Mouse (Mus musculus) CH12.LX (cell line): Measurements from ENCODE around the gene Stmnd1. TPM values are rescaled to one million over a fixed set of nuclear protein-coding genes. Genes with fewer than 3 reads are reported as not detected.
A peak's percentile ranks its signal among the peaks of the same experiment; 100 is the strongest.

ENCODE experiments used
- DNase-seq: peaks from one replicate; pipeline ENCODE4 v3.0.0-alpha.2; 2013; ENCODE audit errors: extremely low read depth
- H3K27ac ChIP-seq: 2 replicates; pipeline ENCODE4 v1.5.1; 2012; ENCODE audit warnings: low read depth, mild to moderate bottlenecking, control low read depth, moderate library complexity; ENCODE audit not compliant: insufficient read depth
- H3K27me3 ChIP-seq: replicated peaks from 2 replicates; pipeline ENCODE3; 2012; ENCODE audit warnings: inconsistent platforms
- H3K36me3 ChIP-seq, 2 experiments: replicated peaks in 1 of 2; 2 replicates each; pipeline versions ENCODE3 to v1.6.1; 2012; ENCODE audit warnings: inconsistent platforms in 1 of 2, low read length in 1 of 2, mild to moderate bottlenecking in 1 of 2, mixed read lengths in 1 of 2, moderate library complexity in 1 of 2; ENCODE audit not compliant: control insufficient read depth in 1 of 2, insufficient read depth in 1 of 2
- H3K4me1 ChIP-seq, 2 experiments: 2 replicates each; pipeline ENCODE4 v1.6.1; 2012; ENCODE audit warnings: inconsistent platforms in 1 of 2, moderate library complexity in 1 of 2; ENCODE audit not compliant: insufficient read depth in 2 of 2, control insufficient read depth in 1 of 2
- H3K4me2 ChIP-seq: 2 replicates; pipeline ENCODE4 v1.6.1; 2012; ENCODE audit warnings: low read depth, mild to moderate bottlenecking, control low read depth; ENCODE audit not compliant: poor library complexity, insufficient read depth, severe bottlenecking
- H3K4me3 ChIP-seq, 3 experiments: fragments of 150-350 bp in 1 of 3; sonication (generic) in 1 of 3; replicated peaks in 1 of 3; 2 replicates each; pipeline versions ENCODE3 to v1.5.1; 2011 to 2012; ENCODE audit warnings: low read depth in 2 of 3, low read length in 2 of 3, mild to moderate bottlenecking in 2 of 3, moderate library complexity in 2 of 3, control low read depth in 1 of 3, improper control_type of control experiment in 1 of 3, inconsistent platforms in 1 of 3, mixed read lengths in 1 of 3; ENCODE audit not compliant: poor library complexity in 1 of 3
- H3K79me2 ChIP-seq: replicated peaks from 2 replicates; pipeline ENCODE4 v1.6.1; 2012; ENCODE audit warnings: mild to moderate bottlenecking, moderate library complexity; ENCODE audit not compliant: control insufficient read depth, poor library complexity, insufficient read depth, severe bottlenecking; ENCODE audit errors: extremely low read depth
- H3K9ac ChIP-seq: 2 replicates; pipeline ENCODE4 v1.6.1; 2012; ENCODE audit warnings: low read depth, mild to moderate bottlenecking, control low read depth, moderate library complexity; ENCODE audit not compliant: insufficient read depth
- H3K9me3 ChIP-seq: replicated peaks from 2 replicates; pipeline ENCODE3; 2012; ENCODE audit warnings: low read length, inconsistent platforms, mixed read lengths
- BHLHE40 ChIP-seq: IDR thresholded peaks from 2 replicates; pipeline ENCODE4 v1.6.1; 2011; ENCODE audit warnings: mild to moderate bottlenecking, low read depth, low read length, improper control_type of control experiment
- CHD1 ChIP-seq: IDR thresholded peaks from 2 replicates; pipeline ENCODE4 v1.6.1; 2012; ENCODE audit warnings: low read depth, low read length, improper control_type of control experiment, inconsistent platforms
- CHD2 ChIP-seq: IDR thresholded peaks from 2 replicates; pipeline ENCODE4 v1.6.1; 2011; ENCODE audit warnings: low read length, improper control_type of control experiment
- E2F4 ChIP-seq: IDR thresholded peaks from 2 replicates; pipeline ENCODE4 v1.6.1; 2011; ENCODE audit warnings: low read depth, low read length, improper control_type of control experiment; ENCODE audit not compliant: insufficient replicate concordance
- ELF1 ChIP-seq: IDR thresholded peaks from 2 replicates; pipeline ENCODE4 v1.6.1; 2014; ENCODE audit warnings: low read depth, mild to moderate bottlenecking, inconsistent platforms, low read length, improper control_type of control experiment
- EP300 ChIP-seq: IDR thresholded peaks from 2 replicates; pipeline ENCODE4 v1.6.1; 2011; ENCODE audit warnings: low read length, improper control_type of control experiment
- ETS1 ChIP-seq: conservative IDR thresholded peaks from 2 replicates; pipeline ENCODE4 v1.6.1; 2012; ENCODE audit warnings: low read depth, mild to moderate bottlenecking, inconsistent platforms, low read length, improper control_type of control experiment, moderate library complexity
- GABPA ChIP-seq: IDR thresholded peaks from 2 replicates; pipeline ENCODE4 v1.6.1; 2012; ENCODE audit warnings: low read depth, low read length, improper control_type of control experiment, inconsistent platforms; ENCODE audit not compliant: insufficient replicate concordance
- HCFC1 ChIP-seq: IDR thresholded peaks from 2 replicates; pipeline ENCODE4 v1.6.1; 2012; ENCODE audit warnings: low read depth, mild to moderate bottlenecking, inconsistent platforms, low read length, improper control_type of control experiment
- IRF4 ChIP-seq: IDR thresholded peaks from 2 replicates; pipeline ENCODE4 v1.6.1; 2014; ENCODE audit warnings: low read depth, mild to moderate bottlenecking, inconsistent platforms, low read length, improper control_type of control experiment
- JUN ChIP-seq: IDR thresholded peaks from 2 replicates; pipeline ENCODE4 v1.6.1; 2011; ENCODE audit warnings: low read depth, mild to moderate bottlenecking, low read length, improper control_type of control experiment, moderate library complexity; ENCODE audit not compliant: insufficient read depth
- KAT2A ChIP-seq: IDR thresholded peaks from 2 replicates; pipeline ENCODE4 v1.6.1; 2012; ENCODE audit warnings: low read length, improper control_type of control experiment, inconsistent platforms; ENCODE audit not compliant: insufficient replicate concordance
- MAFK ChIP-seq: IDR thresholded peaks from 2 replicates; pipeline ENCODE4 v1.6.1; 2011; ENCODE audit warnings: low read length, improper control_type of control experiment; ENCODE audit not compliant: insufficient replicate concordance
- MAX ChIP-seq: IDR thresholded peaks from 2 replicates; pipeline ENCODE4 v1.6.1; 2011; ENCODE audit warnings: low read length, improper control_type of control experiment
- MAZ ChIP-seq: IDR thresholded peaks from 2 replicates; pipeline ENCODE4 v1.6.1; 2012; ENCODE audit warnings: low read depth, mild to moderate bottlenecking, inconsistent platforms, low read length, improper control_type of control experiment, moderate library complexity
- MEF2A ChIP-seq: IDR thresholded peaks from 2 replicates; pipeline ENCODE4 v1.6.1; 2014; ENCODE audit warnings: low read depth, mild to moderate bottlenecking, inconsistent platforms, low read length, improper control_type of control experiment, borderline replicate concordance
- MXI1 ChIP-seq: IDR thresholded peaks from 2 replicates; pipeline ENCODE4 v1.6.1; 2011; ENCODE audit warnings: mild to moderate bottlenecking, low read depth, low read length, improper control_type of control experiment
- MYC ChIP-seq: IDR thresholded peaks from 2 replicates; pipeline ENCODE4 v1.6.1; 2011; ENCODE audit warnings: low read depth, mild to moderate bottlenecking, improper control_type of control experiment, low read length
- NELFE ChIP-seq: IDR thresholded peaks from 2 replicates; pipeline ENCODE4 v1.6.1; 2011; ENCODE audit warnings: low read depth, low read length, improper control_type of control experiment
- NRF1 ChIP-seq: IDR thresholded peaks from 2 replicates; pipeline ENCODE4 v1.6.1; 2014; ENCODE audit warnings: low read depth, mild to moderate bottlenecking, inconsistent platforms, low read length, improper control_type of control experiment, moderate library complexity
- PAX5 ChIP-seq: IDR thresholded peaks from 2 replicates; pipeline ENCODE4 v1.6.1; 2012; ENCODE audit warnings: low read length, inconsistent platforms, mixed read lengths
- POLR2AphosphoS2 ChIP-seq: IDR thresholded peaks from 2 replicates; pipeline ENCODE4 v1.6.1; 2011; ENCODE audit warnings: low read depth, low read length, improper control_type of control experiment
- RCOR1 ChIP-seq: conservative IDR thresholded peaks from 2 replicates; pipeline ENCODE4 v1.6.1; 2012; ENCODE audit warnings: low read depth, mild to moderate bottlenecking, inconsistent platforms, low read length, improper control_type of control experiment
- SIN3A ChIP-seq: IDR thresholded peaks from 2 replicates; pipeline ENCODE4 v1.6.1; 2012; ENCODE audit warnings: low read length, improper control_type of control experiment, inconsistent platforms
- SMC3 ChIP-seq: IDR thresholded peaks from 2 replicates; pipeline ENCODE4 v1.6.1; 2011; ENCODE audit warnings: low read depth, low read length, improper control_type of control experiment
- TBP ChIP-seq: conservative IDR thresholded peaks from 2 replicates; pipeline ENCODE4 v1.6.1; 2011; ENCODE audit warnings: low read depth, low read length, improper control_type of control experiment
- UBTF ChIP-seq: IDR thresholded peaks from 2 replicates; pipeline ENCODE4 v1.6.1; 2012; ENCODE audit warnings: low read depth, mild to moderate bottlenecking, inconsistent platforms, low read length, improper control_type of control experiment, moderate library complexity
- USF1 ChIP-seq: IDR thresholded peaks from 2 replicates; pipeline ENCODE4 v1.6.1; 2014; ENCODE audit warnings: low read depth, mild to moderate bottlenecking, inconsistent platforms, low read length, improper control_type of control experiment
- USF2 ChIP-seq: conservative IDR thresholded peaks from 2 replicates; pipeline ENCODE4 v1.6.1; 2011; ENCODE audit warnings: low read depth, low read length, improper control_type of control experiment
- ZKSCAN1 ChIP-seq: IDR thresholded peaks from 2 replicates; pipeline ENCODE4 v1.6.1; 2012; ENCODE audit warnings: low read depth, inconsistent platforms, low read length, improper control_type of control experiment, borderline replicate concordance
- ZNF384 ChIP-seq: IDR thresholded peaks from 2 replicates; pipeline ENCODE4 v1.6.1; 2012; ENCODE audit warnings: low read depth, low read length, improper control_type of control experiment, inconsistent platforms
- dilution Hi-C: fragments of 300-500 bp; cut with MboI; formaldehyde crosslinking; loops from 2 replicates; pipeline ENCODE4 v1.14.3; 2020; ENCODE audit warnings: low sequenced_read_pairs; ENCODE audit not compliant: extremely low pct_unique_long_range_greater_than_20kb, extremely low pct_ligation_motif_present
- in situ Hi-C: fragments of 300-500 bp; cut with MboI; formaldehyde crosslinking; loops from 3 replicates; pipeline ENCODE4 v1.14.3; 2019; ENCODE audit warnings: low sequenced_read_pairs, low pct_ligation_motif_present, low pct_unique_long_range_greater_than_20kb, mixed read lengths
- polyA plus RNA-seq: library from polyadenylated mRNA; unstranded; fragments of >175 nt; gene quantifications from 2 replicates; pipeline ENCODE4 v1.2.1, GENCODE M21; 2012; ENCODE audit warnings: low read depth; ENCODE audit not compliant: insufficient read length
- total RNA-seq, 2 experiments: library from RNA; depleted of rRNA; stranded (reverse); fragments of 300-350 nt in 1 of 2; fragments of >200 nt in 1 of 2; gene quantifications; 2 replicates each; pipeline ENCODE4 v1.2.3; 2012 to 2014

Stmnd1 gene
- total and polyA plus RNA-seq, 3 experiments = not detected

GRCm38 (mm10) chr13:46343226-46343625, 69.7 kb downstream of the Stmnd1 start:
- Histone ChIP-seq H3K4me2 (no peak overlapping the region), H3K4me3 (no peak overlapping the region), H3K9ac (no peak overlapping the region), H3K27me3 (no peaks in the 10 kb centered on the region), H3K79me2 (no peaks in the 10 kb centered on the region), H3K36me3 (no peaks in the 10 kb centered on the region), H3K27ac (no peak overlapping the region), H3K4me1 (peaks cover 29 to 69% of the 10 kb centered on the region in 2 experiments), H3K9me3 (no peaks in the 10 kb centered on the region)
- dilution Hi-C loops (no loop called here), in situ Hi-C loops (no loop called here)
- DNase-seq = no peak
- TF ChIP-seq E2F4 (no peak), RCOR1 (no peak), POLR2AphosphoS2 (no peak), PAX5 (no peak), ETS1 (no peak), MAFK (no peak), ELF1 (no peak), MEF2A (no peak), NELFE (no peak), MAZ (no peak), KAT2A (no peak), CHD2 (no peak), USF2 (no peak), SIN3A (no peak), USF1 (no peak), MYC (no peak), ZKSCAN1 (no peak), HCFC1 (no peak), NRF1 (no peak), MAX (no peak)

DNA sequence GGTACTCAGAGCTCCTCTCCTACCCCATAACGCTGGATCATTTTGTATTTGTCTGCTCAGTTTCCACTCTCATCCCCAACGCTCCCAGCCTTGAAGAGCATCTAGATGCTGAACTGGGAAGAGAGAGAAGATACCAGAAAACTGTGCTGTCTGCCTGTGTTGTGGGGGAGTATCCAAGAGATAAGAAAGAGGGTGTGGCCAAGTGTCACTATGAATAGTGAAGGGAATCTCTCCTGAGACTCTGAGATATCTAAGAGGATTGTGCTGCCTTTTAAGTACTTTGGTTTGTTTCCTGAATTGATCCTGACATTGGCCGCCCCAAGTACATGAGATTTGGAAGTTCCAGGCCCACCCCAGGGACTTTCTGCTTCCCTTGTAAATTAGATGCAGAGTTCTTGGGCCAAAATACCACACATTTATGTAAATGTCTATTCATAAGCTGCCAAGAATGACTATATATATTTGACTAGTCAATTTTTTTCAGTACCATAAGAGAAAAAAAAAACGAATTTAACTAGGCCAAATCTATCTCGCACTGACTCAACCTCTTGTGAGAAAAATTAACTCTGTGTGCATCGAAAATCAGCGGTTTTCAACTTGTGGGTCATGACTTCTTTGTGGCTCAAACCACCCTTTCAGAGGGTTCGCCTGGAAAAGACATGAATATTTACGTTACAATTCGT, 73.5 kb downstream of the Stmnd1 start:
- Histone ChIP-seq H3K27me3 (no peaks in the 10 kb centered on the region), H3K9me3 (no peaks in the 10 kb centered on the region), H3K79me2 (no peaks in the 10 kb centered on the region), H3K9ac (peak overlapping the region; percentile 24; the same call in 1 of the 2 replicates), H3K4me2 (peak overlapping the region; percentile 54), H3K27ac (peak overlapping the region; percentile 78), H3K36me3 (no peaks in the 10 kb centered on the region), H3K4me3 (no peak overlapping the region), H3K4me1 (peaks cover 18 to 37% of the 10 kb centered on the region in 2 experiments)
- dilution Hi-C loops = no loop called here
- in situ Hi-C loops = no loop called here
- peak; percentile 76 for DNase-seq
- TF ChIP-seq E2F4 = no peak
- TF ChIP-seq CHD1 = 0 out of 2 replicates have a peak, but pooled peaks have one; percentile 32
- TF ChIP-seq ETS1 = peak; percentile 64
- peak; percentile 96 for TF ChIP-seq ZNF384
- no peak for TF ChIP-seq SMC3
- TF ChIP-seq ELF1 = no peak
- TF ChIP-seq GABPA = no peak
- TF ChIP-seq CHD2 = no peak
- no peak for TF ChIP-seq TBP
- no peak for TF ChIP-seq NELFE
- TF ChIP-seq HCFC1 = no peak
- TF ChIP-seq UBTF = no peak
- TF ChIP-seq IRF4 = peak; percentile 70
- no peak for TF ChIP-seq NRF1
- peak; percentile 71 for TF ChIP-seq EP300
- no peak for TF ChIP-seq KAT2A
- TF ChIP-seq USF2 = no peak
- 0 out of 2 replicates have a peak, but pooled peaks have one; percentile 33 for TF ChIP-seq MXI1
- peak; percentile 63 for TF ChIP-seq BHLHE40
- no peak; the same call in 1 of the 2 replicates for TF ChIP-seq JUN
